Mouse (Mus musculus) layer of hippocampus, adult 2 months (tissue): ENCODE data around the gene Fam19a2. TPM values are rescaled to one million over a fixed set of nuclear protein-coding genes. Genes with fewer than 3 reads are reported as not detected.

Experiments used
- DNase-seq, 2 experiments: peaks; one replicate each; pipeline ENCODE4 v3.0.0; 2022; ENCODE audit warnings: low spot score in 2 of 2
- H3K27ac ChIP-seq: fragments of 200-600 bp; 2 replicates; pipeline ENCODE4 v1.8.1; 2022
- H3K4me3 ChIP-seq: fragments of 200-600 bp; 2 replicates; pipeline ENCODE4 v1.8.1; 2022; ENCODE audit warnings: mild to moderate bottlenecking
- CTCF ChIP-seq: fragments of 200-600 bp; conservative IDR thresholded peaks from 2 replicates; pipeline ENCODE4 v1.8.1; 2022; ENCODE audit warnings: antibody characterized with exemption, mild to moderate bottlenecking, moderate library complexity
- total RNA-seq, 2 experiments: library from RNA; stranded (reverse); gene quantifications; 2 replicates each; pipeline ENCODE4 v1.2.3; 2021

The Fam19a2 gene
- total RNA-seq, 2 experiments from 2014 or later: 49.3 to 51.7 TPM

DNA sequence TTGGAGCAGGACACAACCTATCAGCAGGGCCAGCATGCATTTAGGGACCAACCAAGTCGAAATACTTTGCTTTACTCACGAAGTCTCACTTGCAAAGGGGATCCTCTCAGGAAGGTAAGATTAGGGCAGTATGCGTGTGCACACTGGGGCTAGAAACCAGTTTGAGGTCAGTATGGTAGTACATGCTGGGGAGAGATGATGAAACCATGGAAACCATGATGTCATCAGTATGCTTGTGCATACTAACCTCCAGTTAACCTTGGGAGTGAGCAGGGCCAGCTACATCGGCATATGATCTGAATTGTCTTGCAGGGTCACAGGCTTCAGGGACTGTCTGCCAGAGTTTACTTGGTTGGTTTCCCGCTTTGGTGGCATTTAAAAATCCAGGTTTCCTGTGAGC, 77.5 kb downstream of the Fam19a2 start:
- Histone ChIP-seq H3K4me3 (no peak overlapping the region), H3K27ac (peak overlapping the region; percentile 18; the same call in 1 of the 2 replicates)
- no peak for TF ChIP-seq CTCF
- no peak for DNase-seq

GRCm38 (mm10) chr10:123342591-123343236, 78.9 kb downstream of the Fam19a2 start:
- peak; percentile 60 to 67 for DNase-seq
- no peak overlapping the region for H3K4me3 ChIP-seq
- H3K27ac ChIP-seq: peak overlapping the region; percentile 59; the same call in 1 of the 2 replicates
- TF ChIP-seq CTCF: peak; percentile 82

DNA sequence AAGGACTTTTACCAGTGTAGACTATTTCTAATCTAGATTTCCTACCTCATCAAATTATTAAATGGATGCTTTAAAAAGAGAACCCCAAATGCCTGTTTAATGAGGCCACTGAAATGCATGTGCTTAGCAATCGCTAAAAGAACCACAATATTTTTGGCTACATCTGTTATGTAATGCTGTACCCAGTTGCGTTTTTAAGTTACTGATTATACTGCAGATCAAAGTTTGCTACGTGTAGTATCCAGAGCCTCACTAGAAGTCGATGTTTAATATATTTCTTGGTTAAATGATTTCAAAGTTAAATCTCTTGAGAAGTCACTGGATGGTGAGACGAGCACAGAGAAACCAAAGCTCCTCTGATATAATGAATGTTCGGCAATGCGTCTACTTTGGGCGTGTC, 82.5 kb downstream of the Fam19a2 start:
- DNase-seq: no peak
- no peak overlapping the region for H3K4me3 ChIP-seq
- no peak overlapping the region for H3K27ac ChIP-seq
- TF ChIP-seq CTCF: no peak

- TF ChIP-seq CTCF: no peak
- no peak overlapping the region for H3K4me3 ChIP-seq
- DNase-seq: no peak
Observed at GRCm38 (mm10) chr10:123353667-123354066, 89.9 kb downstream of the Fam19a2 start.

GRCm38 (mm10) chr10:123357010-123357409, 93.2 kb downstream of the Fam19a2 start:
- Histone ChIP-seq H3K27ac (no peak overlapping the region), H3K4me3 (no peak overlapping the region)
- DNase-seq: no peak
- TF ChIP-seq CTCF: no peak

More at GRCm38 (mm10) chr10:123353667-123354066, 89.9 kb downstream of the Fam19a2 start:
- 0 out of 2 replicates have a peak overlapping the region, but pooled peaks have one; percentile 7 for H3K27ac ChIP-seq

GRCm38 (mm10) chr10:123360492-123360891, 96.7 kb downstream of the Fam19a2 start:
- H3K4me3 ChIP-seq: no peak overlapping the region
- no peak for TF ChIP-seq CTCF
- no peak for DNase-seq
- H3K27ac ChIP-seq: no peak overlapping the region

- peak overlapping the region; percentile 72 for H3K27ac ChIP-seq
- no peak overlapping the region for H3K4me3 ChIP-seq
- TF ChIP-seq CTCF: no peak
- DNase-seq: peak in 1 of 2 experiments; percentile 17
Observed at GRCm38 (mm10) chr10:123364628-123365027, 100.8 kb downstream of the Fam19a2 start.

DNA sequence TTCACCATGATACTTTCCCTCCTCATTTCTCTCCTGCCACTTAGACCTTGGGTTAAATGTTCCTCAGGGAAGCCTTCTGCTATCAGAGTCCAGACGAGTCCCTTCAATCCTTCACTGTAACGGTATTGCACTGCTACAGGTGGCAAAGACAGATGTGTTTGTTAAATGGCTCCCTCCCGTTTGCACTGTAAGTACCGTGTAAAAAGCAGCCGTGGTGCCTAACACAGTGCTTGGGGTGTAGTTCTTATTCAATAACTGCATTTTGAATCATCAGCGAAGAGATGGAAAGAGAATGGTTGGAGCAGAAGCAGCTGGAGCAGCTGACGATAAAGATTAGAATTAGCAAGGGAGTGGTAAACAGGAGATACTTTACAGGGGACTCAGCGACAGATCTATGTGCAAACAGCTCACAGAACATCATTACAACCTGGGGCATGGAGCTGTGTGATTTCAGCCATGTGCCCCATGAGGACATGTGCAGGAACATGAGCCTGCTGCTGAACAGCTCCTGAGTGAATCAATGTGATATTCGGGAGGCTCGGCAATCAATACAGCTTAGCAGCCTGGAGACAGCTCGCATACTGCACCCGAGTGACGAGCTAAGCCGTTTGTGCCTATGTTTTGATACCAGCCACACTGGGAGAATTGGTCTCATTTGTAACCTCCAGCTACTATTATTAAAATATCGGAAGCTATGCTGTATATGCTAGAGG, 103.5 kb downstream of the Fam19a2 start:
- peak overlapping the region; percentile 78 for H3K27ac ChIP-seq
- no peak for DNase-seq
- TF ChIP-seq CTCF: no peak
- H3K4me3 ChIP-seq: no peak overlapping the region

DNA sequence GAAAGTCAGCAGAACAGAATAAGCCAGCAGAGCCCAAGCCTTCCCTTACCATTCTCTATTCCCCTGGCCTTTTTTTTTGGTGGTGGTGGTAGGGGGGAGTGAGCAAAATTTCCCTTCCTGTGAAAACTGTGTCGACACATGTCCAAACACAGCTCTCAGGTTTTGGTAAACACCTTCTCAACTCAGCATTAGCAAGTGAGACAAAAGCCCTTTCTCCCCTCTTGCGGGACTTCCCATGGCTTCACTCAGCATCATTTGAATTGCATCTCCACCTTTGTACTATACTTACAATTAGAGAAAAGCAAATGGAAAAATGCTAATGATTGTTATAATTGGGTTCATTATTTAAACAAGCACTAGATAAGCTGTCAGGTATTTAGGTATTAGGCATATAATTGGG, 119.5 kb downstream of the Fam19a2 start:
- no peak for DNase-seq
- TF ChIP-seq CTCF: no peak
- Histone ChIP-seq H3K27ac (no peak overlapping the region), H3K4me3 (no peak overlapping the region)

GRCm38 (mm10) chr10:123385641-123386040, 121.8 kb downstream of the Fam19a2 start:
- no peak for DNase-seq
- TF ChIP-seq CTCF: no peak
- Histone ChIP-seq H3K27ac (no peak overlapping the region), H3K4me3 (no peak overlapping the region)

DNA sequence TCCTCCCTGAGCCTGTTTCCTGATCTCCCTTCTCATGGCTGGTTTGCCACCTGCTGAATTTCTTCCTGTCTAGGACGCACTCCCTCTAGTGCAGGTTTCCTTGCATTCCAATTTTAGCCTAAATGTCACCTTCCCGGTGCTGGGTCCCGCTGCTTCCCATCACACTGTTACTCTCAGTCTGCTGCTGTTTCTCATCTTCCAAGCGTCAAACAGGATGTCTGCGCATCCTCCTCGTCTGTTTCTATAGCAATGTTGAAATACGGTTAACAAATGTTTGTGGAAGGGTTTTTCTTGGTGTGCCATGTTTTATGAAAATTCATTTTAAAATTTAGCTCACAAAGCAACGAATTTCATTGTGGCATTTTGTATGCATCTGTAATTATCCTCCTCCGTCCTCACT, 131.6 kb downstream of the Fam19a2 start:
- Histone ChIP-seq H3K4me3 (peak overlapping the region; percentile 26), H3K27ac (peak overlapping the region; percentile 81)
- no peak for TF ChIP-seq CTCF
- DNase-seq: peak; percentile 25 to 41

GRCm38 (mm10) chr10:123398136-123398535, 134.3 kb downstream of the Fam19a2 start:
- DNase-seq: no peak
- no peak overlapping the region for H3K4me3 ChIP-seq
- peak overlapping the region; percentile 3; the same call in 1 of the 2 replicates for H3K27ac ChIP-seq
- no peak for TF ChIP-seq CTCF

DNA sequence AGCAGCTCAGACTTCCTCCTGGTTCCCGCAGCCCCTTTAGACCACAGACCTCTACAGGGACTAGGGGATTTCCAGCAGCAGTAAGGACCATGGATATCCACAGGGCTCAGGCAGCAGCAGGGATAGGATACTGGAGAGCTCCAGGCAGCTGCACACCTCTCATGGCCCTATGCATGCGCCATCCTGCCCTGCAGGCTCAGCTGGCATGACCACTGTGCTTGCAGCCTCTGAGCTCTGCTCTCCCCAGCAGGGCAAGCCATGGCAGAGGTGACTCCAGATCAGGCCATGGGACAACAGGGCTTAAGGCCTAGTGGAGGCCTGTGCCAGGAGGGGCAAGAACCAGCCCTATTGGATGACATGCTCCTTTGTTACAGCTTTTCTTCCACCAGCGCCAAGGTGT, 137.4 kb downstream of the Fam19a2 start:
- no peak for TF ChIP-seq CTCF
- DNase-seq: no peak
- no peak overlapping the region for H3K4me3 ChIP-seq
- no peak overlapping the region for H3K27ac ChIP-seq

DNA sequence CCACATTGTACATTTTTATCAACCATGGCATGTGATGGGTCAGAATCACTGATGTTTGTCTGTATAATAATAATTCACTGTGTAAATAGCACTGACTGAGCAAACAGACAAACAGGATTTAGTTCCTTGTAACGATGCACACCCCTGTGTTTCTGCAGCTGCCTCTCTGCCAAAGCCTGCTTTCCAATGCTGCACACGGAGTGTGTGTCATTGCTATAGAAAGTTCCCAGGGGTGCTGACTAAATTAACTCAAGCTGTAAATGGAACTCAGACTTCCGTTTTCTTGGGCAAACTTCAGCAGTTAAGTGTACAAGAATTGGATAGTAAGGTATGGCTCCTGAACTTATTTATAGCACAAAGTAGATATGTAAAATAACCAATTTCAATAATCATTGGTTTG, 138.7 kb downstream of the Fam19a2 start:
- Histone ChIP-seq H3K27ac (no peak overlapping the region), H3K4me3 (no peak overlapping the region)
- no peak for DNase-seq
- no peak for TF ChIP-seq CTCF
